Mouse (Mus musculus) liver, embryonic 13.5 days (tissue): ENCODE measurements around the gene Gpr107. TPM values are rescaled to one million over a fixed set of nuclear protein-coding genes. Genes with fewer than 3 reads are reported as not detected.

Experiments
- ATAC-seq: fragments of 200-750 bp; cut with Nextera tagmentation; 2 replicates; pipeline ENCODE4 v1.8.0; 2017; ENCODE audit warnings: low read depth, mild to moderate bottlenecking, moderate number of reproducible peaks, moderate library complexity
- DNase-seq: peaks from one replicate; pipeline ENCODE4 v3.0.0; 2022
- H3K27ac ChIP-seq: fragments of 300-500 bp; sonication (generic); 2 replicates; pipeline ENCODE4 v1.5.1; 2015; ENCODE audit warnings: moderate library complexity, mild to moderate bottlenecking, inconsistent platforms
- H3K27me3 ChIP-seq: fragments of 300-500 bp; sonication (generic); 2 replicates; pipeline ENCODE4 v1.6.1; 2015; ENCODE audit warnings: mild to moderate bottlenecking, inconsistent platforms
- H3K36me3 ChIP-seq: fragments of 300-500 bp; sonication (generic); 2 replicates; pipeline ENCODE4 v1.6.1; 2015; ENCODE audit warnings: mild to moderate bottlenecking, inconsistent platforms
- H3K4me1 ChIP-seq: fragments of 300-500 bp; sonication (generic); replicated peaks from 2 replicates; pipeline ENCODE4 v1.6.1; 2015; ENCODE audit warnings: inconsistent platforms
- H3K4me2 ChIP-seq: fragments of 300-500 bp; sonication (generic); 2 replicates; pipeline ENCODE4 v1.6.1; 2015; ENCODE audit warnings: inconsistent platforms, mild to moderate bottlenecking, moderate library complexity
- H3K4me3 ChIP-seq: fragments of 300-500 bp; sonication (generic); replicated peaks from 2 replicates; pipeline ENCODE4 v1.5.1; 2015; ENCODE audit warnings: mild to moderate bottlenecking, inconsistent platforms
- H3K9ac ChIP-seq: fragments of 300-500 bp; sonication (generic); 2 replicates; pipeline ENCODE4 v1.6.1; 2015; ENCODE audit warnings: mild to moderate bottlenecking, inconsistent platforms
- H3K9me3 ChIP-seq: fragments of 300-500 bp; sonication (generic); replicated peaks from 2 replicates; pipeline ENCODE4 v1.6.1; 2016; ENCODE audit warnings: inconsistent platforms
- WGBS: fragments of 180-500 bp; shearing (Covaris S2); methylation state at CpG from one replicate; pipeline ENCODE4 v1.1.7; 2015; ENCODE audit not compliant: insufficient replicate concordance; 5-methylcytosine and 5-hydroxymethylcytosine counted together
- polyA plus RNA-seq: library from polyadenylated mRNA; unstranded; fragments of >200 nt; fragmentation: Nextera tagmentation; extraction: Ambion mirVana; gene quantifications from 2 replicates; pipeline ENCODE4 v1.2.1, GENCODE M21; 2015

The Gpr107 gene
- polyA plus RNA-seq, 1 experiment from 2014 or later: 11.8 TPM

DNA sequence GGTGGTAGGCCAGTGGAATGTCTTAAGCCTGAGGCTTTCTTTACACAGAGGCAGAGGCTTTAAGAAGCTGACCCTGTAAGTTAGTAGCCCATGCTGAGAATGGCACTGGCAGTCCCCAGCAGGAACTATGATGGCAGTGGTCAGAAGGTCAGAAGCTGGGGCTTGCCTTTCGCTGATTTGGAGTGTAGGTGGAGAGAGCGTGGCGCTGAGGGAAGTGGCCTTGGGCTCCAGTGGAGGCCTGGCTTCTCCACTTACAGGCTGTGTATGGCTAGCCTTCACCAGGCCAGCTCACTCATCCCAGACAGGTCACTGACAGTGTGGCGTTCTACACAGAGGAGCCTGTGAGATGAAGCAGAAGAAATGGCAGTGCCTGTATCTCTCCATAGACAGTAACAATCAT, 50.8 kb downstream of the Gpr107 start:
- no peak for ATAC-seq
- Histone ChIP-seq H3K9me3 (no peaks in the 10 kb centered on the region), H3K9ac (0 out of 2 replicates have a peak overlapping the region, but pooled peaks have one; percentile 22), H3K36me3 (peaks cover 28% of the 10 kb centered on the region), H3K4me2 (no peak overlapping the region), H3K27ac (peak overlapping the region; percentile 65), H3K27me3 (no peaks in the 10 kb centered on the region), H3K4me3 (no peak overlapping the region), H3K4me1 (peaks cover 19% of the 10 kb centered on the region)
- no peak for DNase-seq
- 72% methylated on average over 4 of the region's 4 CpGs for WGBS

DNA sequence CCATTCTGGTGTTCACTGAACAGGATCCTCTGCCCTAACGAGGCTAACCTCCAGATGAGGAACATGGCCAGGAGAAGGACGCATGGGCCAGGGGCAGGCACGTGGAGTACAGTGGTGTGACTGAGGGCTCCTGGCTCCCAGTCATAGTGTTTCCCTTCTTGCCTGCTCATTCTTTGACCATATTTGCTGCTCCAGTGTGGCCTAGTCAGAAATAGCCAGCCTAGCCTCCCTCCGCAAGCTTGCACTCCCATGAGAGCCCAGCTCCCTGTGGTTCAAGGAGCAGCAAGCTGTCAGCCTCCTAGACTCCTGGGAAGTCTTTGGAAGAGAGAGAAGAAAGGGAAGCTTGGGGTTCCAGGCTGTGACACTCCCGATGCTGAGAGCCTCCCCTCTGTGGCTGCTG, 52.6 kb downstream of the Gpr107 start:
- no peak for ATAC-seq
- DNase-seq: no peak
- no peak overlapping the region for H3K4me3 ChIP-seq
- H3K9me3 ChIP-seq: no peaks in the 10 kb centered on the region
- peaks cover 31% of the 10 kb centered on the region for H3K36me3 ChIP-seq
- WGBS: 78% methylated on average over 5 of the region's 5 CpGs
- H3K9ac ChIP-seq: no peak overlapping the region
- H3K4me2 ChIP-seq: no peak overlapping the region
- H3K27ac ChIP-seq: no peak overlapping the region
- peaks cover 19% of the 10 kb centered on the region for H3K4me1 ChIP-seq
- no peaks in the 10 kb centered on the region for H3K27me3 ChIP-seq

DNA sequence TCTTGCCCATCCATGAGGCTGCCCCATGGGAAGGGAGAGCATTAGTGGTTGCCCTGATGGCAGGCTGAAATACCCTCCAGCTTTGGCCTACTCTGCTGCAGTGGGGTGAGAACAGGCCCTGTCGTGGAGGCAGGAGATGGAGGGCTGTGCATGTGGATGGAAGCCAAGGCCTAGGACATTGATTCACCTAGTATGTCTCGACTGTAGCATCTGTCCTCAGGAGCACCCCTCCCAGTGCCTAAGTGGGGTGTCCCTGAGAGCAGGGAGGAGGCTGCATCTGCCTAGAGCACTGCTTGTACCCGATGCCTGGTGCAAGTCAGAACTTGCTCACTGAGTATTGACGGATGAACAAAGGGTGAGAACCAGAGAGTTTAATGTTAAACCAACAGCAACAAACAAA, 54.1 kb downstream of the Gpr107 start:
- Histone ChIP-seq H3K27me3 (no peaks in the 10 kb centered on the region), H3K27ac (no peak overlapping the region), H3K4me2 (no peak overlapping the region), H3K36me3 (peaks cover 40% of the 10 kb centered on the region), H3K4me1 (peaks cover 19% of the 10 kb centered on the region), H3K9me3 (no peaks in the 10 kb centered on the region), H3K9ac (no peak overlapping the region), H3K4me3 (no peak overlapping the region)
- WGBS: 77% methylated on average over 4 of the region's 4 CpGs
- DNase-seq (no peak), ATAC-seq (no peak)

DNA sequence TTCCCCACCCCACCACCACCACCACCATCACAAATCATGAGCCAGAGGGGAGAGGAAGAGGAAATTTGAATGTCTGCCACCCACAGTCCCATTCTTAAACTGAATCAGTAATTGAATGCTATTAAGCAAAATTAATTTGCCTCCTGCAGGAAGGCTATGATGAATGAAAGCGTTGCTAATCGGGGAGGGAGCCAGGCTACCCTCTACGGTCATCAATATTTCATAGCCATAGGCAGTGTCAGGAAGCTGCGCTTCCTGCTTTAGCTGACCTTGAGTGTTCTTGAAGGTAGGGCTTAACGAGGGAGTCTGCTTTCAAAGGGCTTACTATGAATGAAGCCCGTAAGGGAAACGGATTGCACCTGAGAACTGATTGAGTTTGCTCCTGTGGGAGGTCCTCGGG, 54.8 kb downstream of the Gpr107 start:
- peaks cover 41% of the 10 kb centered on the region for H3K36me3 ChIP-seq
- H3K9ac ChIP-seq: no peak overlapping the region
- WGBS: 73% methylated on average over 8 of the region's 8 CpGs
- H3K4me3 ChIP-seq: no peak overlapping the region
- DNase-seq: no peak
- no peak overlapping the region for H3K27ac ChIP-seq
- ATAC-seq: no peak
- H3K9me3 ChIP-seq: no peaks in the 10 kb centered on the region
- H3K4me1 ChIP-seq: peaks cover 19% of the 10 kb centered on the region
- no peak overlapping the region for H3K4me2 ChIP-seq
- H3K27me3 ChIP-seq: no peaks in the 10 kb centered on the region

DNA sequence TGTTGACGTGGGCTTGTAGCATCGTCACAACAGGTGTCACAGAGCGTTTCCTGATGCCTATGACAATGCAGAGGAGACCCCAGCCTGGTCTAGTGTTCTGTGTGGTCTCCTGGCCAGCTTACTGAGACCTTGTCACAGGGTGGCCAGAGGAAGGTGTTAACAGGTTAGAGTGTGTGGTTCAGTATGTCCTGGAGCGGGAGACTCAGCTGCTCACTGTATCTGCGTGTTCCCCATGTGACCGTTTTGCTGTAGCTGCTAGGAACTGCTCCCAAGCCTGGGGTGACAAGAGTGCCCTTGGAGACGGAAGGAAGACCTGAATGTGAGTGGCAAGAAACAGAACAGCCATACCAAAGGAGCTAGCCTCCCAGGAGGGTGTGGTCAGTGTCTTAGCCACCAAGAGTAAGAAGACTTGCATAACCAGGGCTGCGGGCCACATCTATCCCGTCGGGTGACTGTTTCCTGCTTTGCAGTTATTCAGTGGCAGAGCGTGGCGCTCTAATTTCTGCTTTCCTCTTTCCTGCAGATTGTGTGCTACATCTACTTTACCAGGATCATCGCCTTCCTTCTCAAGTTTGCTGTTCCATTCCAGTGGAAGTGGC, 56.5 kb downstream of the Gpr107 start:
- DNase-seq (no peak), ATAC-seq (no peak)
- no peaks in the 10 kb centered on the region for H3K27me3 ChIP-seq
- H3K4me3 ChIP-seq: no peak overlapping the region
- peaks cover 57% of the 10 kb centered on the region for H3K36me3 ChIP-seq
- H3K9me3 ChIP-seq: no peaks in the 10 kb centered on the region
- H3K4me1 ChIP-seq: 0 out of 2 replicates have a peak, but pooled peaks cover 6% of the 10 kb centered on the region
- no peak overlapping the region for H3K27ac ChIP-seq
- H3K9ac ChIP-seq: no peak overlapping the region
- no peak overlapping the region for H3K4me2 ChIP-seq
- WGBS: 79% methylated on average over 13 of the region's 13 CpGs

DNA sequence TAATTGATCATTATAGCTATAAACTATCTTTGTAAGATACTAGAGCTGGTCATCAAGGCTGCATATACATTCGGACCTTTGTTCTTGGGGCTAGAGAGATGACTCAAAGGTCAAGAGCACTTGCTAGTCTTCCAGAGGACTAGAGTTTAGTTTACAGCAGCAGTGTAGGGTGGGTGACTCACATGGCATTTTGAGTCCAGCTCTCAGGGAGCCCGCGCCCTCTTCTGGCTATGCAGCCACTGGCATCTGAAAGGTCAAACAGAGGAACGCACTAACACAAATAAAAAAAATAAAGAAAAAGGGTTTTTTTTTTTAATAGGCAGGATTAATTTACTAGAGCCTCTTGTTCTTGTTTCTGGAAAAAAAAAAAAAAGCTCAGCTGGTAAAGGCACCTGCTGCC, 57.4 kb downstream of the Gpr107 start:
- no peak overlapping the region for H3K27ac ChIP-seq
- 0 out of 2 replicates have a peak, but pooled peaks cover 6% of the 10 kb centered on the region for H3K4me1 ChIP-seq
- no peaks in the 10 kb centered on the region for H3K9me3 ChIP-seq
- peaks cover 64% of the 10 kb centered on the region for H3K36me3 ChIP-seq
- H3K4me3 ChIP-seq: no peak overlapping the region
- 84% methylated on average over 4 of the region's 4 CpGs for WGBS
- no peak overlapping the region for H3K9ac ChIP-seq
- H3K4me2 ChIP-seq: no peak overlapping the region
- no peaks in the 10 kb centered on the region for H3K27me3 ChIP-seq
- no peak for DNase-seq
- no peak for ATAC-seq

DNA sequence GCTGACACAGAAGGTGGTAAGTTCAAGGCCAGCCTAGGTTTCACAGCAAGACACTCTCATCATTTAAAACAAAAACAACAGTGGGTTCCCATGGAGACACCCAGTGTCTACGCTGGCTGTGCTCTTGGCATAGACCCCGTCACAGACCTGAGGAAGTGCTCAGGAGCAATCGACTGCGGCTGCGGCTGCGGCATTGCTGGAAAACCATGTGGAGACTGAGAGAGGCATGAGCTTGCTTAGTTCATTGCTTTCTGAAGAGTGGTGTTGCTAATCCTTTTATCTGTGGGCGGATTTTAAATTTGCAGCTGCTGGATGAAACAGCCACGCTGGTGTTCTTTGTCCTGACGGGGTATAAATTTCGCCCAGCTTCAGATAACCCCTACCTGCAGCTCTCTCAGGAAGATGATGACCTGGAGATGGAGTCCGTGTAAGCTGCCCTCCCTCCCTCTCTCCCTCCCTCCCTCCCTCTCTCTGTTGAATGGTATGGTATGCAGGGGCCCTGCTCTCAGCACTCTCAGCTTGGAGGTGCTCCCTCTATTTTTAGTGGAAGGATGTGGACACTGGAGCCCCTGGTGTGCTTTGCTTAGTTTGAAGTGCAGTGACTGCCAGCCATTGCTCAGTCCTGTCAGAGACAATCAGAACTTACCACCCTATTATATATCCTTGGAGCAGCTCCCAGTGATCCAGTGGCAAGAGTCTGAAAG, 58.2 kb downstream of the Gpr107 start:
- 79% methylated on average over 11 of the region's 11 CpGs for WGBS
- Histone ChIP-seq H3K4me1 (0 out of 2 replicates have a peak, but pooled peaks cover 6% of the 10 kb centered on the region), H3K4me3 (no peak overlapping the region), H3K9me3 (no peaks in the 10 kb centered on the region), H3K27me3 (no peaks in the 10 kb centered on the region), H3K9ac (no peak overlapping the region), H3K4me2 (no peak overlapping the region), H3K27ac (no peak overlapping the region), H3K36me3 (peaks cover 71% of the 10 kb centered on the region)
- DNase-seq: no peak
- no peak for ATAC-seq

DNA sequence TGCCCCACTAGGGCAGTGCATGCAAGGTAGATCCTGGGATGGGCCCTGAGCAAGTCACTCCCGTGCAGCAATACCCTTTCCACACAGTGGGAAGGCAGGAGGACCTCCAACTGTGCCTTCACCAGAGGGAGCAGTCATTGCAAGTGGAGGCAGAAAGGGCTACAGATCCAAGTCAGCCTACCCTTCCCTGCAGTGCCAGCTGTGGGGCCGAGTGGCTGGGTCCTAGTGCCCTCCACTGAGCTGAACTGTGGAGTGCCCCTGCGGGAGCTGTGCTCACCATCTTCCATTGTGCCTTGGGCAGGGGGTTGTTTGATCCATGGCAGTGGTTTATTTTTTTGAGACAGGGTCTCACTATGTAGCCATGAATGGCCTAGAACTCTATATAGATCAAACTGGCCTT, 59.1 kb downstream of the Gpr107 start:
- Histone ChIP-seq H3K36me3 (peaks cover 73% of the 10 kb centered on the region), H3K27me3 (no peaks in the 10 kb centered on the region), H3K9me3 (no peaks in the 10 kb centered on the region), H3K4me2 (no peak overlapping the region), H3K27ac (no peak overlapping the region), H3K4me1 (0 out of 2 replicates have a peak, but pooled peaks cover 1% of the 10 kb centered on the region), H3K9ac (no peak overlapping the region), H3K4me3 (no peak overlapping the region)
- WGBS: 64% methylated on average over 3 of the region's 3 CpGs
- no peak for DNase-seq
- ATAC-seq: no peak

DNA sequence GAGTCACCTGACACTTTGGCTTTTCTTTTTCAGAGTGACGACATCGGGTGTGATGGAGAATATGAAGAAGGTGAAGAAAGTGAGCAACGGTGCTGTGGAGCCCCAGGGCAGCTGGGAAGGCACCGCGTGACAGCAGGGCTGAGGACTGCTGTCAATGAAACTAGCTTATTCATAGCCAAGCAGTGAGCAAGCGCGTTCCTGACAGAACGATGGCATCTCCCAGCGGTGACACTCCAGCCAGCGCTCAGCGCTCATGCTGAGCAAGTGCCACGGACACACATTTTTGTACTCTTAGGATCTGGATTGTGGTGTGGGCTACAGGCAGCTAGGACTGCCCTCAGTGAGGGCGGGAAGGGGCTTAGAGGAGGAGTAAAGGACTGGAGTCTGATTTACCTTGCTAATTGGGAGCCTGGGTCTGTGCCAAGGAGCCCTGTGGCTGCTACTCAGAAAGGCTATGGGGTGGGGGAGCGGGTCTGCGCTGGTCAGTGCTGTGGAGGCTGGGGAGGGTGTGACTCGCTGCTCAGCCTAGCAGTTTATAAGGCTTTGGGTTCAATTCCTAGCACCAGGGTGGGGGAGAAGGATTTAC, 62.2 kb downstream of the Gpr107 start:
- no peak overlapping the region for H3K4me3 ChIP-seq
- no peak for DNase-seq
- no peaks in the 10 kb centered on the region for H3K9me3 ChIP-seq
- no peak for ATAC-seq
- H3K36me3 ChIP-seq: peaks cover 54% of the 10 kb centered on the region
- WGBS: 86% methylated on average over 16 of the region's 16 CpGs
- H3K27ac ChIP-seq: no peak overlapping the region
- no peak overlapping the region for H3K4me2 ChIP-seq
- H3K9ac ChIP-seq: no peak overlapping the region
- no peaks in the 10 kb centered on the region for H3K27me3 ChIP-seq
- no peaks in the 10 kb centered on the region for H3K4me1 ChIP-seq

DNA sequence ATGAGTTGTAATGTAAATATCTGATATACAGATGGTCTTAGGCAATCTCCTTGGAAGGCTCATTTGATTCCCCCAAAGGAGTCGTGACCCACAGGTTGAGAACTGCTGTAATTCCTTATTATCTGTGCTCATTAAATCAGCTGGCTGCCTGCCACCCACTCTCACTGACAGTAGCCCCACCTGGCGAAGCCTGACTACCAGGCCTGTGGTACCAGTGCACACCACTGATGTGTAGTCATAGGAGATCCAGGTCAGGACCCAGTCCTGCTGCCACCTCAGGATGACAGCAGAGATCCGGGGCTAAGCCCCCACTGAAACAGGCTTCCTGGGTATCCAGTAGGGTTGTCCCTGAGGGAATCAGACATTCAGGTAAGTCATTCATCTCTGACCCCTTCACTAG, 66.5 kb downstream of the Gpr107 start:
- H3K9ac ChIP-seq: no peak overlapping the region
- no peak overlapping the region for H3K4me2 ChIP-seq
- H3K27me3 ChIP-seq: no peaks in the 10 kb centered on the region
- no peak overlapping the region for H3K27ac ChIP-seq
- H3K36me3 ChIP-seq: peaks cover 18% of the 10 kb centered on the region
- no peak overlapping the region for H3K4me3 ChIP-seq
- DNase-seq (no peak), ATAC-seq (no peak)
- WGBS: 61% methylated on average over 3 of the region's 3 CpGs
- H3K9me3 ChIP-seq: no peaks in the 10 kb centered on the region
- H3K4me1 ChIP-seq: no peaks in the 10 kb centered on the region

DNA sequence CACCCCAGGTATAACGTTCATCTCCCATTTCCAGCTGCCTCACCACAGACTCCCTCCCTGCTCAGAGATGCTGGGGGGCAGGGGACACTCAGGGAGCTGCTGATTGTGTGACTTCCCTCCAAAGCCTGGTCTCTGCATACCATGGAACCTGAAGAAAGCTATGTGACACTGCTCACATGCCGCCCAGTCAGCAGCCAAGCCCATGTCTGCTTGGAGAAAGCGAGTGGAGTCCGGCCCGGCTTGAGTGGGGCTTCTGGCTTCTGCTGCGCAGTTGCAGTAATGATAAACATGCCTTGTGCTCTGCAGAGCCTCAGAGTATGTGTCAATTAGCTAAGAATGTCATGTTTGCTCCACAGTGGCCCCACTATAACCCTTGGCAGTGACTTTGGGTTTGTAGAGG, 67.4 kb downstream of the Gpr107 start:
- Histone ChIP-seq H3K9ac (no peak overlapping the region), H3K4me1 (no peaks in the 10 kb centered on the region), H3K27ac (no peak overlapping the region), H3K9me3 (no peaks in the 10 kb centered on the region), H3K4me2 (no peak overlapping the region), H3K36me3 (peaks cover 11% of the 10 kb centered on the region; the same call in 1 of the 2 replicates), H3K27me3 (no peaks in the 10 kb centered on the region), H3K4me3 (no peak overlapping the region)
- no peak for ATAC-seq
- 75% methylated on average over 6 of the region's 6 CpGs for WGBS
- DNase-seq: no peak
